Mouse (Mus musculus): Measurements from ENCODE around the gene Spi1.

Gene Spi1

GRCm38 (mm10) chr2:91121497-91121896 lies 39.3 kb downstream of the Spi1 start:
- DNase-seq (ENCODE audit: low read depth, low spot score), result no peak

DNA sequence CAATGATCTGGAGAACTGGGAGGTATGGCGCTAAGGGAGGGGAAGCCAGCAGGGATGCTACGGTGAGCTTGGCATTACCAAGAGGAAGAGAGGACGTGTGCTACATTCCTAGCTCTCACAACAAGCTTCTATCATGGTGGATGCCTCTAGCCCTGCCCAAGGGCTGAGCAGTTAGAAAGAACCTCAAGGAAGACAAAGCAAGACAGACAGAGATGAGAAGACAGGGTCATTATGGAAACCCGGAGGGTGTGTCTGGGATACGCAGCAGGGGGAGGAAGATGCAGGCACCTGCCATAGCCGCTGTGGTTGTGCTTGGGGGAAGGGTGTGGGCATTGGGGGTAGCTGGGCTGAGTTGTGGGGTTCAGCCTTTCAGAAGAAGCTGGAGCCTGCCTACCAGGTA lies 41.3 kb downstream of the Spi1 start:
- no peak for DNase-seq (ENCODE audit: low read depth, low spot score)

GRCm38 (mm10) chr2:91125101-91125500 lies 42.9 kb downstream of the Spi1 start:
- DNase-seq (ENCODE audit: low read depth, low spot score), result no peak

DNA sequence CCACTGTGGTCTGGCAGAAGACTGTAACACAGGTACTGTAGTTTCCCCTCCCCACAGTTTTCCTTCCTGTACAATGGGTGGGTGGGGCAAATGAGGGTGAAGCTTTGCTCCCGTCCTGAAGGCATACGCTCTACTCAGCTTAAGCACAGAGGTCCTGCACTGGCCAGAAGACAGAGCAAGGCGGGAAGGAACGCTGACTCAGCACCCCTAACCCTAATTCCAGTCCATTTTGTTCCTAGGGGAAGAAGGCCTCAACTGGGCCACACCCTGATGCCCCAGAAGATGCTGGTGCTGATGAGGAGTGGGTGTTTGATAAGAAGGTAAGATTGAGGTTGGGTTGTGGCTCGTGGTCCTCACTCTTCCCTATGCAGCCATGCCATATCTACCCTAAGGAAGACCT lies 46.6 kb downstream of the Spi1 start:
- no peak for DNase-seq (ENCODE audit: low read depth, low spot score)

GRCm38 (mm10) chr2:91130126-91130525 lies 47.9 kb downstream of the Spi1 start:
- no peak for DNase-seq (ENCODE audit: low read depth, low spot score)

DNA sequence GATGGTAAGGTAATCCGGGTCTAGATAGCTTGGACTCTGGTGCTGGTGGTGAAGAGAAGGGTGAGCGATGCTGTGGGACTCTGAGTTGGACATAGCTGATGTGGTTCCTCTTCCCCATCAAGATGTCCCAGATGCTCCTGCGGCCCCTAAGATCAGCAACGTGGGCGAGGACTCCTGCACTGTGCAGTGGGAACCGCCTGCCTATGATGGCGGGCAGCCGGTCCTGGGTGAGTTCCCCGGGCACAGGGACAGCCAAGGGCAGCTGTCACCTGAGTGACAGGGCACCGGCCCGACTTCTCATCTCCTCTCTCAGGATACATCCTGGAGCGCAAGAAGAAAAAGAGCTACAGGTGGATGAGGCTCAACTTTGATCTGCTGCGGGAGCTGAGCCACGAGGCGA lies 49.1 kb downstream of the Spi1 start:
- no peak for DNase-seq (ENCODE audit: low read depth, low spot score)

- no peak for DNase-seq (ENCODE audit: low read depth, low spot score)
Observed at GRCm38 (mm10) chr2:91132035-91132434, 49.8 kb downstream of the Spi1 start.

DNA sequence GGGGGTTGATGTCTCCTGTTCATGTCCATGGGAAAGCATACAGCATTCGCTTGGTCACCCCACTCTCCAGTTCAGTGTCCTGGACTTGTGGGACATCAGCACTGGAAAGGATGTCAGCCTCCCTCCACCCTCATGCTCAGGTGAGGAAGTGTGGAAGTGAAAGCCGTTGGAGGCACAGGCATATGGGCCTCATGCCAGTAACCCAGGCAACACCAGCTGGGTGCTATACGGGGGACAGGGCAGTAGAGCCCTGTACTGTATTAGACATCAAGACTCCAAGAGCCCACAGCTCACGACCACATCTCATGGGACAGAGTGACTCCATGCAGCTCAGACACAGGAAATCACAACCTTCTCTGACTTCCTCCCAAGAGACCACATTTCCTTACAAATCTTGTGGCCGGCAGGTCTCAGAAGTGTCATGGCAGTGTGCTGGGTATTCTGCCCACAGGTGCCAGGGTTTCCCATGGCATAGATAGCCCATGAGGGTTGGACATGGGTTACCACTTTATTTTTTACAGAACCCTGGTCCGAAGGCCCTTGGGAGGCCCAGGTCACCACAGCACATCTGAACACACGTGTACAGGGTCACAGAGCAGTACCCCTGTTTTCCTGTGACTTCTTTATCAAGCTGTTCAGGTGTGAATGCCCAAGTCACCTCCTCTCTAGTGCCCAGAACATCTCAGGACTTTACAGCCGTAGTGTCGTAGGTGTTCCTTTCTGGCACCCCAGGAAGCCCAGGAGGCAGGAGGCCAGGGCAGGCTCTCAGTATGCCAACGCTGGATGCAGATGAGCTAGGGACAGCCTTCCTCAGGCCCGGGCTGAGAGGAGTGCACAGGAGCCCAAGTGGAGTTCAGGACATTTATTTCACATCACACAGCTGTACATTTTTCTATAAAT lies 54.6 kb downstream of the Spi1 start:
- DNase-seq (ENCODE audit: low read depth, low spot score), result no peak

DNA sequence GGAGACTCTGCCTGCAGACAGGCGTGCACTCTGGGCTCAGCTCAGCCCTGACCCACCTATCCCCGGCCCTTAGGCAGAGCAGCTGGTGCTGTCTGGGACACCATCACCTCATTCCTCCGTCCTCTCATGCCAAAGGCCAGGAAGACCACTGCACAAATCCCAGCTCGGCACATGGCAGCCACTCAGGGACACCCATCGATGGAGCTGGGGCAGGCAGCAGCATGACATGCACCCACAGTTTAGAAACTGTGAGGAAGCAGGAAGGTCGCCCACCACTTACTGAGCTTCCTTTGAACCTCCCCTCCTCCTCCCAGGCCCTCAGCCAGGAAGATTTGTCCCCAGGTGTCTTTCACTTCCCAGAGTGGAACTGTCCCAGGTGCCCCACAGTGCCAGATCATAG lies 55.3 kb downstream of the Spi1 start:
- no peak for DNase-seq (ENCODE audit: low read depth, low spot score)

GRCm38 (mm10) chr2:91139311-91139710 lies 57.1 kb downstream of the Spi1 start:
- DNase-seq (ENCODE audit: low read depth, low spot score), result no peak

GRCm38 (mm10) chr2:91139764-91140163 lies 57.6 kb downstream of the Spi1 start:
- no peak for DNase-seq (ENCODE audit: low read depth, low spot score)

DNA sequence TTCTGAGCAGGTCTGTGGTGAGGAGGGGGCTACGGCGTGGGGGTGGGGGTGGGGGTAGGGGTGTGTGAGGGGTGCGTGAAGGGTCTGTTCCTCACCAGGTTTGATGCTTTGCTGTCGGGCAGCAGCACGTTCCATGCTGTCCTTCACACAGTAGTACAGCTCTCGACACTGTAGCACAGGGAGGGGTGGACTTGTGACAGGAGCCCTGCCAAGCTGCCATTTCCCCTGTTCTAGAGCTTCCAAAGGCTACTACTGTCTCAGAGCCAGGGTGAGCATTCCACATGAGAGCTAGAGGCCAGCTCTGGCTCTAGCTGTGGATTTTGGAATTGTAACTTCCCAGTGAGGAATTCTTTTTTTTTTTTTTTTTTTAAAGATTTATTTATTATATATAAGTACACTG lies 60.7 kb downstream of the Spi1 start:
- DNase-seq (ENCODE audit: low read depth, low spot score), result no peak

GRCm38 (mm10) chr2:91143401-91143800 lies 61.2 kb downstream of the Spi1 start:
- DNase-seq (ENCODE audit: low read depth, low spot score), result no peak

GRCm38 (mm10) chr2:91148101-91148500 lies 65.9 kb downstream of the Spi1 start:
- DNase-seq (ENCODE audit: low read depth, low spot score), result no peak

DNA sequence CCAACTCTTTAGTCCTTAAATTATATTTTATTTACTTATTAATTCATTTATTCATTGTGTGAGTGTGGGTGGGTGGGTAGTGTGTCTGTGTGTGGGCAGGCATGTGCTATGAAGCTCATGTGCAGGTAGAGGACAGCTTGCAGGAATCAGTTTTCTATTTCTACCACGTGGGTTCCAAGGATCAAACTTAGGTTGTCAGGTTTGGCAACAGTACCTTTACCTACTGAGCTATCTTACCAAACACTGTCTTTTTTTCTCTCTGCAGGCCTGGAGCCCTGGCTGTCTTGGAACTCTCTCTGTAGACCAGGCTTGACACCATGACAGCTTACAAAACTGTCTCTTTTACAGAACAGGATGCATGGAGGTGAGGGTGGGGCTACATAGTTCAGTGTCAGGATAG lies 69.1 kb downstream of the Spi1 start:
- no peak for DNase-seq (ENCODE audit: low read depth, low spot score)

GRCm38 (mm10) chr2:91152885-91153377 lies 70.7 kb downstream of the Spi1 start:
- DNase-seq (ENCODE audit: low read depth, low spot score), result no peak

DNA sequence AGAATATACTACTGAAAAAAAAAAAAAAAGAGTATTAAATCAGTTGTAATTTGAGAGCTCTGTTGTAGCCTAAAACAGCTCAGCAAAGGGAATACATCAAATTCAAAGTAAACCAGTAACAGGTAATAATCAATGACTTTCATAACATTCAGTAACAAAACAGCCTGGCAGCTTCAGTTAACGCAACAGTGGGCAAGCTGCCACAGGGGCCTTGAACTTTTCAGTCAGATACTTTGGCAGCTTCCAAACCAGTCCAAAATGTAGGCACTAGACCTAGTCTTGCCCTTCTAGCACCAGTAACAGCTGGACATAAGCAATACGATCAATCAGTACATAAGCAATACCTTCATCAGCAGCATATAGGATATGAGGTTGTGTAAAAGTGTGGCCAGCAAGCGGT lies 71.9 kb downstream of the Spi1 start:
- DNase-seq (ENCODE audit: low read depth, low spot score), result no peak

GRCm38 (mm10) chr2:91157002-91157752 lies 75.0 kb downstream of the Spi1 start:
- DNase-seq (ENCODE audit: low read depth, low spot score), result no peak

DNA sequence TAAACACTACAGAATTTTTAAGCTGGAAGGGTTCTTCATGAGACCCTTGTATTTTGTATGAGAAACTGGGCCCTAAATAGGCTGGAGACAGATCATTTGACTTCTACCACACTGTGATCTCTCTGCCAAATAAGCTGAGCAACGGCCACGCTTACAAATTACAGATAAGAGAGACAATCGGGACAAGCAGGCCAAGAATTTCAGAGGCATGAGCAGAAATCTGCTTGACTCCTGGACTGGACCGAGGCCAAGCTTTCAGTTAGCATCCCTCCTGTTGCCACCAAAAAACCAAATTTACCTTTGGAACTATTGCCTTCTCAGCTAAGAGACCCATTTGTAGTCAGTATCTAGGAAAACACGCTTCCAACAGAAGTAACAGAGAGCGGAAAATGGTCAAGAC lies 78.4 kb downstream of the Spi1 start:
- DNase-seq (ENCODE audit: low read depth, low spot score), result no peak

- DNase-seq (ENCODE audit: low read depth, low spot score), result no peak
Observed at GRCm38 (mm10) chr2:91162952-91163351, 80.8 kb downstream of the Spi1 start.

GRCm38 (mm10) chr2:91163532-91163931 lies 81.3 kb downstream of the Spi1 start:
- DNase-seq (ENCODE audit: low read depth, low spot score), result no peak

DNA sequence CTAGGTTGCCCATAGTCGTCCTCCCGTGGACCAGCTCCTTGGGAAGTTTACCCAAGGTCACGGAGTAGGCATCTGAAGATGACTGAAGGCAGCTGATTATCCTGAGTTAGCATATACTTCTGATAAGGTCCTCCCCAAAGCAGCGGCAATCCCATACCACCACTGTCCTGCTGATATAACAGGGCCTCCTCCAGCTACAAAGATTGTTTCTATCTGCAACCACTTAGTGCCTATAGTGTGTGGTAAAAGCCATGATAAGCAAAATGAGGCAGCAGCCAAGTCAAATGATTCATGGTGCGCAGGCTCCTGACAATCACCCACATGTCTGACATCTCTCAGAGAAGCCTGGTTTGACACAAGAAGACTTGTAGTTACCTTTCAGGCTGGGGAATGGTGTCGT lies 82.8 kb downstream of the Spi1 start:
- no peak for DNase-seq (ENCODE audit: low read depth, low spot score)
